Mouse (Mus musculus) liver, embryonic 13.5 days (tissue): ENCODE measurements around the gene Cntrl. TPM values are rescaled to one million over a fixed set of nuclear protein-coding genes. Genes with fewer than 3 reads are reported as not detected.

Source experiments
- ATAC-seq: fragments of 200-750 bp; cut with Nextera tagmentation; 2 replicates; pipeline ENCODE4 v1.8.0; 2017; ENCODE audit warnings: low read depth, mild to moderate bottlenecking, moderate number of reproducible peaks, moderate library complexity
- DNase-seq: peaks from one replicate; pipeline ENCODE4 v3.0.0; 2022
- H3K27ac ChIP-seq: fragments of 300-500 bp; sonication (generic); 2 replicates; pipeline ENCODE4 v1.5.1; 2015; ENCODE audit warnings: moderate library complexity, mild to moderate bottlenecking, inconsistent platforms
- H3K27me3 ChIP-seq: fragments of 300-500 bp; sonication (generic); 2 replicates; pipeline ENCODE4 v1.6.1; 2015; ENCODE audit warnings: mild to moderate bottlenecking, inconsistent platforms
- H3K36me3 ChIP-seq: fragments of 300-500 bp; sonication (generic); 2 replicates; pipeline ENCODE4 v1.6.1; 2015; ENCODE audit warnings: mild to moderate bottlenecking, inconsistent platforms
- H3K4me1 ChIP-seq: fragments of 300-500 bp; sonication (generic); replicated peaks from 2 replicates; pipeline ENCODE4 v1.6.1; 2015; ENCODE audit warnings: inconsistent platforms
- H3K4me2 ChIP-seq: fragments of 300-500 bp; sonication (generic); 2 replicates; pipeline ENCODE4 v1.6.1; 2015; ENCODE audit warnings: inconsistent platforms, mild to moderate bottlenecking, moderate library complexity
- H3K4me3 ChIP-seq: fragments of 300-500 bp; sonication (generic); replicated peaks from 2 replicates; pipeline ENCODE4 v1.5.1; 2015; ENCODE audit warnings: mild to moderate bottlenecking, inconsistent platforms
- H3K9ac ChIP-seq: fragments of 300-500 bp; sonication (generic); 2 replicates; pipeline ENCODE4 v1.6.1; 2015; ENCODE audit warnings: mild to moderate bottlenecking, inconsistent platforms
- H3K9me3 ChIP-seq: fragments of 300-500 bp; sonication (generic); replicated peaks from 2 replicates; pipeline ENCODE4 v1.6.1; 2016; ENCODE audit warnings: inconsistent platforms
- WGBS: fragments of 180-500 bp; shearing (Covaris S2); methylation state at CpG from one replicate; pipeline ENCODE4 v1.1.7; 2015; ENCODE audit not compliant: insufficient replicate concordance; 5-methylcytosine and 5-hydroxymethylcytosine counted together
- polyA plus RNA-seq: library from polyadenylated mRNA; unstranded; fragments of >200 nt; fragmentation: Nextera tagmentation; extraction: Ambion mirVana; gene quantifications from 2 replicates; pipeline ENCODE4 v1.2.1, GENCODE M21; 2015

Gene Cntrl
- polyA plus RNA-seq, 1 experiment from 2014 or later: 9.8 TPM

GRCm38 (mm10) chr2:35203729-35204128 is 94.4 kb downstream of the Cntrl start:
- H3K9me3 ChIP-seq: no peaks in the 10 kb centered on the region
- H3K36me3 ChIP-seq: no peaks in the 10 kb centered on the region
- H3K4me1 ChIP-seq: peaks cover 21% of the 10 kb centered on the region
- H3K4me3 ChIP-seq: no peak overlapping the region
- ATAC-seq: no peak
- no peak overlapping the region for H3K9ac ChIP-seq
- H3K27me3 ChIP-seq: 0 out of 2 replicates have a peak, but pooled peaks cover 6% of the 10 kb centered on the region
- no peak overlapping the region for H3K4me2 ChIP-seq
- DNase-seq: no peak
- H3K27ac ChIP-seq: no peak overlapping the region

GRCm38 (mm10) chr2:35206761-35207160 is 97.5 kb downstream of the Cntrl start:
- no peak for ATAC-seq
- H3K4me1 ChIP-seq: peaks cover 10% of the 10 kb centered on the region
- WGBS: 50% methylated on average over 3 of the region's 3 CpGs

GRCm38 (mm10) chr2:35208054-35208453 is 98.8 kb downstream of the Cntrl start:
- H3K36me3 ChIP-seq: no peaks in the 10 kb centered on the region
- H3K4me1 ChIP-seq: peaks cover 9% of the 10 kb centered on the region
- H3K9ac ChIP-seq: no peak overlapping the region
- no peak for ATAC-seq
- no peak for DNase-seq
- H3K27ac ChIP-seq: no peak overlapping the region
- 67% methylated on average over 3 of the region's 3 CpGs for WGBS
- H3K4me3 ChIP-seq: no peak overlapping the region
- 0 out of 2 replicates have a peak, but pooled peaks cover 6% of the 10 kb centered on the region for H3K27me3 ChIP-seq
- H3K4me2 ChIP-seq: no peak overlapping the region
- no peaks in the 10 kb centered on the region for H3K9me3 ChIP-seq

More at GRCm38 (mm10) chr2:35206761-35207160, 97.5 kb downstream of the Cntrl start:
- Histone ChIP-seq H3K27ac (no peak overlapping the region), H3K9me3 (no peaks in the 10 kb centered on the region), H3K4me3 (no peak overlapping the region), H3K9ac (no peak overlapping the region), H3K27me3 (0 out of 2 replicates have a peak, but pooled peaks cover 6% of the 10 kb centered on the region), H3K4me2 (no peak overlapping the region), H3K36me3 (no peaks in the 10 kb centered on the region)
- DNase-seq: no peak

- ATAC-seq: no peak
- WGBS: 42% methylated on average over 8 of the region's 8 CpGs
- H3K27ac ChIP-seq: no peak overlapping the region
- H3K27me3 ChIP-seq: 0 out of 2 replicates have a peak, but pooled peaks cover 3% of the 10 kb centered on the region
- no peak overlapping the region for H3K9ac ChIP-seq
- H3K36me3 ChIP-seq: no peaks in the 10 kb centered on the region
- no peaks in the 10 kb centered on the region for H3K9me3 ChIP-seq
- H3K4me2 ChIP-seq: no peak overlapping the region
- peaks cover 19% of the 10 kb centered on the region for H3K4me1 ChIP-seq
- no peak overlapping the region for H3K4me3 ChIP-seq
- no peak for DNase-seq
Measured at GRCm38 (mm10) chr2:35208931-35209665, 99.8 kb downstream of the Cntrl start.

DNA sequence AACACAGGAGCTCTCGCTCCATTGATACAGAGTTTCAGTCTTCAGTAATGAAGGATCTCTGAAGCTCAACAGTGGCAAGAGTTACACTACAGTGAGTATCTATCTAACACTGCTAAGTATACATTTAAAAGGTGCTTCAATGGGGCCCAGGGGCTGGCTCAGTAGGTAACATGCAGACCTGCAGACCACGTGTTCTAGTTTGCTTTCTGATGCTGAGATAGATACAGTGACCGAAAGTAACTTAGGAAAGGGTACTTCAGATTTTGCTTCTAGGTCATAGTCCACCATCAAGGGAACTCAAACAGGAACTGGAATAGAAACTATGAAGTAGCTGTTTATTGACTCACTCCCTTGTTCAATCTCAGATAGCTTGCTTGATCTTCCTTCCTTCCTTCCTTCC is 102.4 kb downstream of the Cntrl start:
- Histone ChIP-seq H3K27me3 (peaks cover 8% of the 10 kb centered on the region; the same call in 1 of the 2 replicates), H3K4me3 (no peak overlapping the region), H3K9me3 (no peaks in the 10 kb centered on the region), H3K4me1 (peaks cover 25% of the 10 kb centered on the region), H3K36me3 (no peaks in the 10 kb centered on the region), H3K9ac (no peak overlapping the region), H3K27ac (no peak overlapping the region), H3K4me2 (no peak overlapping the region)
- WGBS: 50% methylated on average over 3 of the region's 3 CpGs
- DNase-seq: no peak
- no peak for ATAC-seq

DNA sequence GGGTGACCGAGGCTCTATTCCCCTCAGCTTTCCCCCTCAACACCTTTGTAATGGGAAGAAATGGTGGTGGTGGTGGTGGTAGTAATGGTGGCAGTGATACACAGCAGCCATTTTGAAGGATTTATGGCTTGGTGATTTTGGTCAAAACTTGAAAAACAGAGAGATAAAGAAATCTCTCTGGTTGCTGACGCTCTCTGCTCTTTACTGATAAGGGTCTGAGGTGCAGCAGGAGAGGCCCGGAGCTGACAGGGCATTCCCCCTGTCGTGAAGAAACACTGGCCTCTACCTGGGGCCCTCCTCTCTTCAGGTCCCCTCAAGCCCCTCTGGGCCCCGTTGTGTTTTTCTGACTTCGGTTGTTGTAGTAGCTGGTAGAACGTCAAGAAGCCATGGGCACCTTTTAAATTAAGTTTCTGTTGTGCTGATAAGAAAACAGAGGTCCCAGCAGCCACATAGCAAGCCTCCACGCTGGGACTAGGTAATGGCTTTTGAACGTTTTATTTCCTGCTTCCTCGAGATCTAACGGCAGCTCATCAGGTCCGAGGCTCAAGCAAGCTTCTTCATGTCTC is 104.1 kb downstream of the Cntrl start:
- Histone ChIP-seq H3K4me3 (no peak overlapping the region), H3K27ac (no peak overlapping the region), H3K4me2 (peak overlapping the region; percentile 41), H3K27me3 (peaks cover 8% of the 10 kb centered on the region; the same call in 1 of the 2 replicates), H3K9ac (no peak overlapping the region), H3K4me1 (peaks cover 18% of the 10 kb centered on the region), H3K36me3 (no peaks in the 10 kb centered on the region), H3K9me3 (no peaks in the 10 kb centered on the region)
- ATAC-seq (peak; percentile 72), DNase-seq (peak; percentile 21)
- 21% methylated on average over 12 of the region's 12 CpGs for WGBS

GRCm38 (mm10) chr2:35214881-35215358 is 105.6 kb downstream of the Cntrl start:
- peaks cover 18% of the 10 kb centered on the region for H3K4me1 ChIP-seq
- H3K9ac ChIP-seq: no peak overlapping the region
- ATAC-seq (peak; percentile 33; the same call in 1 of the 2 replicates), DNase-seq (peak; percentile 54)
- peaks cover 8% of the 10 kb centered on the region; the same call in 1 of the 2 replicates for H3K27me3 ChIP-seq
- H3K27ac ChIP-seq: no peak overlapping the region
- H3K4me3 ChIP-seq: no peak overlapping the region
- no peaks in the 10 kb centered on the region for H3K36me3 ChIP-seq
- no peaks in the 10 kb centered on the region for H3K9me3 ChIP-seq
- no peak overlapping the region for H3K4me2 ChIP-seq
- 12% methylated on average over 12 of the region's 12 CpGs for WGBS

GRCm38 (mm10) chr2:35215363-35215762 is 106.1 kb downstream of the Cntrl start:
- H3K9me3 ChIP-seq: no peaks in the 10 kb centered on the region
- H3K4me1 ChIP-seq: peaks cover 18% of the 10 kb centered on the region
- no peaks in the 10 kb centered on the region for H3K36me3 ChIP-seq
- no peak overlapping the region for H3K27ac ChIP-seq
- H3K4me2 ChIP-seq: no peak overlapping the region
- no peak overlapping the region for H3K9ac ChIP-seq
- DNase-seq (no peak), ATAC-seq (no peak)
- peaks cover 8% of the 10 kb centered on the region; the same call in 1 of the 2 replicates for H3K27me3 ChIP-seq
- WGBS: 84% methylated on average over 14 of the region's 14 CpGs
- no peak overlapping the region for H3K4me3 ChIP-seq

DNA sequence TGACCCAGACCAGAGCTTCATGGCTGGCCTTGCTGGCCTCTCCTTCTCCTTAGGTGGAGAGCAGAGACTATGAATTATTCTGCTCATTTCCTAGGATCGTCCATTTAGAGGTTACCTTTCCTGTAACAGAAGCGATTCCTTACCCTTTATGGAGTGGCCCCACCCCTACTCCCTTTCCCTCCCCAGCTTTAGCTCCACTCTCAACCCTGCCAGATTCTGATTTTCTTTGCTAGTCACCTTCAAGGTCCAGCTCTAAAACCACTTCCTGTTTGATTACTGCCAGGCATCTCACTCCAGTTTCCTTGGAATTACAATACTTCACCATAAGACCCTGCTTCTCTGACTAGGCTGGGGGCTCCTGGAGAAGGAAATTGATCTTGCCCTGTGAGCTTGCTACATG is 107.4 kb downstream of the Cntrl start:
- no peak for DNase-seq
- H3K27ac ChIP-seq: no peak overlapping the region

DNA sequence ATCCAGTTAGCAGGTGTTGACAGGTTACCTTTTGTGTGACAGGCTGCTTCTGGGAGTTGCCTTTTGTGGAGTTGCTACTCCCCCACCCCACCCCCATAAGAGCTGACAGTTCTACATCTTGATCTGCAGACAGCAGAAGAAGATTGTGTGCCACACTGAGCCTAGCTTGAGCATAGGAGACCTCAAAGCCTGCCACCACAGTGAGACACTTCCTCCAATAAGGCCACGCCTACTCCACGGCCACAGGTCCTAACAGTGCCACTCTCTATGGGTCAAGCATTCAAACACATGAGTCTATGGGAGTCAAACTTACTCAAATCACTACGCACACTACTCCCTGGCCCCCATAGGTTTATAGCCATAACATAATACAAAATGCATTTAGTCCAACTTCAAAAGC is 109.4 kb downstream of the Cntrl start:
- Histone ChIP-seq H3K4me1 (peaks cover 9% of the 10 kb centered on the region), H3K9me3 (no peaks in the 10 kb centered on the region), H3K4me2 (no peak overlapping the region), H3K36me3 (no peaks in the 10 kb centered on the region), H3K4me3 (no peak overlapping the region), H3K27me3 (peaks cover 8% of the 10 kb centered on the region; the same call in 1 of the 2 replicates), H3K27ac (no peak overlapping the region), H3K9ac (no peak overlapping the region)
- 67% methylated on average over 3 of the region's 3 CpGs for WGBS
- ATAC-seq: no peak
- no peak for DNase-seq

More for the DNA sequence above, 107.4 kb downstream of the Cntrl start:
- H3K27me3 ChIP-seq: peaks cover 8% of the 10 kb centered on the region; the same call in 1 of the 2 replicates
- WGBS: 47% methylated on average over 2 of the region's 2 CpGs
- peaks cover 18% of the 10 kb centered on the region for H3K4me1 ChIP-seq
- no peak for ATAC-seq
- no peak overlapping the region for H3K4me2 ChIP-seq
- no peaks in the 10 kb centered on the region for H3K9me3 ChIP-seq
- no peaks in the 10 kb centered on the region for H3K36me3 ChIP-seq
- no peak overlapping the region for H3K9ac ChIP-seq
- H3K4me3 ChIP-seq: no peak overlapping the region

DNA sequence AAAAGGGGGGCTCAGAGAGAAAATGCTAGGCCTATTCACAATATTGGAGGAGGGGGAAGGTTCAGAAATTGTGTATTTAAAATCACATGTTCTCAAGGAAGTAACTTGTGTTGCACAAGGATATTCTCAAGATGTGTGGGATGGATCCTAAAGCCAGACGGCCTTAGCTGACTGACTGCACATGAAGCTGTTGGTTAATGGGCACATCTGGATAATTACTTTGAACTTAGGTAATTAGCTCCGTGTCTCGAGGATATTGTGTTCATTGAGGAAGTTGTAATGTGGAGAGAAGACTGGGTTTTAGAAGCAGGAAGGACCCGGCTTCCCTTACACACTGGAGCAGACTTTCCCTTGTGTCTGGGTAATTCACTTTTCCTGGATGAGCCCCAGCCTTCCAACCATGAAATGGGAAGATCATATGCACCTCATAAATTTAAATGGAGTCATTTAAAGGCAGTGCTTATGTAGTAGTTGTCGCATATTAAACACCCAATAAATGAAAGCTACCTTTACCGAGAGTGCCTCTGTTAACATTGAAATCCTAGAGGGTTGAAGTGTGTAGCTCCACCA is 113.6 kb downstream of the Cntrl start:
- ATAC-seq: no peak
- 53% methylated on average over 6 of the region's 6 CpGs for WGBS
- Histone ChIP-seq H3K27ac (no peak overlapping the region), H3K36me3 (no peaks in the 10 kb centered on the region), H3K4me2 (no peak overlapping the region), H3K4me1 (no peaks in the 10 kb centered on the region), H3K27me3 (no peaks in the 10 kb centered on the region), H3K4me3 (no peak overlapping the region), H3K9me3 (no peaks in the 10 kb centered on the region), H3K9ac (no peak overlapping the region)
- DNase-seq: no peak
